Mouse (Mus musculus): ENCODE measurements around the gene Acbd6. TPM values are rescaled to one million over a fixed set of nuclear protein-coding genes. Genes with fewer than 3 reads are reported as not detected.

Acbd6 gene
- polyA plus RNA-seq, 1 experiment from 2014 or later = 84.3 TPM

GRCm38 (mm10) chr1:155608524-155608923 lies 50.6 kb downstream of the Acbd6 start:
- Histone ChIP-seq H3K9ac (no peak overlapping the region), H3K36me3 (ENCODE audit: poor library complexity, severe bottlenecking) (no peaks in the 10 kb centered on the region), H3K27me3 (no peaks in the 10 kb centered on the region), H3K9me3 (replicated peaks) (no peaks in the 10 kb centered on the region), H3K4me1 (peaks cover 21% of the 10 kb centered on the region), H3K4me3 (no peak overlapping the region), H3K4me2 (no peak overlapping the region), H3K27ac (no peak overlapping the region)
- WGBS = 69% methylated on average over 4 of the region's 4 CpGs
- no peak for ATAC-seq

DNA sequence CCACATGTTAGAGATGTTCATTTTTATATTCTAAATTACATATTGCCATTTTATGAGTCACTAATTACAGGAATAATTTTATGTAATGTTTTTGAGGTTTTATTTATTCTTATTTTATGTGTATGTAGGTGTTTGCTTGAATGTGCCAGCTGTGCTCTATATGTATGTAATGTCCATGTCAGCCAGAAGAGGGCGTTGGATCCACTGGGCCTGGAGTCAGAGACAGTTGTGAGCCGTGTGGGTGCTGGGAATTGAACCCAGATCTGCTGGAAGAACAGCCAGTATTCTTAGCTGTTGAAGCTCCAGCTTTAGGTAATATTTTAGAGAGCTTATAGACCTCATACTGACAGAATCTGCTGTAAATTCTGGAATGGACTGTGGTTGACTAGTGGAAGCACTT lies 56.5 kb downstream of the Acbd6 start:
- Histone ChIP-seq H3K27me3 (no peaks in the 10 kb centered on the region), H3K4me2 (no peak overlapping the region), H3K36me3 (ENCODE audit: poor library complexity, severe bottlenecking) (no peaks in the 10 kb centered on the region), H3K9ac (no peak overlapping the region), H3K4me1 (no peaks in the 10 kb centered on the region), H3K27ac (no peak overlapping the region), H3K9me3 (replicated peaks) (no peaks in the 10 kb centered on the region), H3K4me3 (no peak overlapping the region)
- 56% methylated on average over 2 of the region's 2 CpGs for WGBS
- ATAC-seq = no peak

GRCm38 (mm10) chr1:155621075-155621474 lies 63.2 kb downstream of the Acbd6 start:
- Histone ChIP-seq H3K9ac (no peak overlapping the region), H3K36me3 (ENCODE audit: poor library complexity, severe bottlenecking) (peaks cover 10% of the 10 kb centered on the region), H3K9me3 (replicated peaks) (no peaks in the 10 kb centered on the region), H3K27ac (no peak overlapping the region), H3K27me3 (no peaks in the 10 kb centered on the region), H3K4me2 (no peak overlapping the region), H3K4me1 (no peaks in the 10 kb centered on the region), H3K4me3 (no peak overlapping the region)
- WGBS = 79% methylated on average over 6 of the region's 6 CpGs
- no peak for ATAC-seq

GRCm38 (mm10) chr1:155623192-155623591 lies 65.3 kb downstream of the Acbd6 start:
- ATAC-seq = no peak
- WGBS = 93% methylated on average over 8 of the region's 8 CpGs
- H3K9ac ChIP-seq = no peak overlapping the region
- H3K4me3 ChIP-seq = no peak overlapping the region
- H3K4me2 ChIP-seq = no peak overlapping the region
- H3K4me1 ChIP-seq = no peaks in the 10 kb centered on the region
- H3K9me3 ChIP-seq (replicated peaks) = no peaks in the 10 kb centered on the region
- peaks cover 10% of the 10 kb centered on the region for H3K36me3 ChIP-seq (ENCODE audit: poor library complexity, severe bottlenecking)
- no peaks in the 10 kb centered on the region for H3K27me3 ChIP-seq
- H3K27ac ChIP-seq = no peak overlapping the region

DNA sequence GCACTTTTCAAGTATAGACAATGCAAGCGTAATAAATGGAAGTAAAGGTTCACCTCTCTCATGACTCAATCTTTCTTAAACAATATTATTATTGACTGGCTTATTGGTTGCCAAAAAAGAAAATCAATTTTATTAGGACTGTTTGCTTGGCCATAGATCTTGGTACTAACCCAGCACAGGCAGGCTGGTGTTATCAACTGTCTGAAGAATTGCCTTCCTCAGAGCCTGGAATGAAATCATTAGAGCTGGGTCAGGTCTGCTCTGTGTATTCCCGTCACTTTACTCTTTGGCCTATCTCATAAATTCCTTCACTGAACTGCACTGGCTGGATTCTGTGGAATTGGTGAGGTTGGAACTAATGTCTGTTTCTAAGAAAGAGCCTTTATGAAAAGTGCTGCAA lies 69.8 kb downstream of the Acbd6 start:
- ATAC-seq = no peak
- no peak overlapping the region for H3K27ac ChIP-seq
- H3K4me2 ChIP-seq = no peak overlapping the region
- no peaks in the 10 kb centered on the region for H3K27me3 ChIP-seq
- H3K9me3 ChIP-seq (replicated peaks) = no peaks in the 10 kb centered on the region
- 93% methylated on average over 2 of the region's 2 CpGs for WGBS
- peaks cover 10% of the 10 kb centered on the region for H3K36me3 ChIP-seq (ENCODE audit: poor library complexity, severe bottlenecking)
- no peak overlapping the region for H3K4me3 ChIP-seq
- H3K9ac ChIP-seq = no peak overlapping the region
- H3K4me1 ChIP-seq = no peaks in the 10 kb centered on the region

GRCm38 (mm10) chr1:155636648-155637047 lies 78.7 kb downstream of the Acbd6 start:
- WGBS = 87% methylated on average over 7 of the region's 7 CpGs

DNA sequence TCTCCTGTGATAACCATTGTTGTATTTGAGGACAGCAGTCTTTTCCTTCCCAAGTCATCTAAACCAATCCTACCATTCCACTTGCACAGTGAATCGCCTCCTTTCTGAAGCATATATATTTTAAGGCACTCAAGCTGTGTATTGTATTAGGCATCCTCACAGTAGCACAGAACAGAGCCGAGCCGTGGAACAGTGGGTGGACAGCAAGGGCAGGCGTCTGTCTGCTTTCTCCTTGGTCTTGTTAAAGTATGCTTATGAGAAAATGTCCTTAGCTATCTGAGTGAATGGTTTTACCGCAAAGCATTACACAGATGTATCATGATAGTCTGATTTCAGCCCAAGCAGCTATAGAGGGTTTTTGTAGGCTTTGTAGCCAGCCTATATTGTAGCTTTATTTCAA lies 87.9 kb downstream of the Acbd6 start:
- Histone ChIP-seq H3K27me3 (no peaks in the 10 kb centered on the region), H3K4me2 (no peak overlapping the region), H3K4me3 (no peak overlapping the region), H3K4me1 (peaks cover 16% of the 10 kb centered on the region), H3K9me3 (replicated peaks) (no peaks in the 10 kb centered on the region), H3K36me3 (ENCODE audit: poor library complexity, severe bottlenecking) (no peaks in the 10 kb centered on the region), H3K27ac (no peak overlapping the region), H3K9ac (no peak overlapping the region)
- ATAC-seq = no peak
- 75% methylated on average over 5 of the region's 5 CpGs for WGBS

More at GRCm38 (mm10) chr1:155636648-155637047, 78.7 kb downstream of the Acbd6 start:
- H3K4me2 ChIP-seq = no peak overlapping the region
- H3K9me3 ChIP-seq (replicated peaks) = no peaks in the 10 kb centered on the region
- H3K36me3 ChIP-seq (ENCODE audit: poor library complexity, severe bottlenecking) = no peaks in the 10 kb centered on the region
- H3K4me1 ChIP-seq = no peaks in the 10 kb centered on the region
- ATAC-seq = no peak
- no peaks in the 10 kb centered on the region for H3K27me3 ChIP-seq
- no peak overlapping the region for H3K4me3 ChIP-seq
- no peak overlapping the region for H3K27ac ChIP-seq
- no peak overlapping the region for H3K9ac ChIP-seq

DNA sequence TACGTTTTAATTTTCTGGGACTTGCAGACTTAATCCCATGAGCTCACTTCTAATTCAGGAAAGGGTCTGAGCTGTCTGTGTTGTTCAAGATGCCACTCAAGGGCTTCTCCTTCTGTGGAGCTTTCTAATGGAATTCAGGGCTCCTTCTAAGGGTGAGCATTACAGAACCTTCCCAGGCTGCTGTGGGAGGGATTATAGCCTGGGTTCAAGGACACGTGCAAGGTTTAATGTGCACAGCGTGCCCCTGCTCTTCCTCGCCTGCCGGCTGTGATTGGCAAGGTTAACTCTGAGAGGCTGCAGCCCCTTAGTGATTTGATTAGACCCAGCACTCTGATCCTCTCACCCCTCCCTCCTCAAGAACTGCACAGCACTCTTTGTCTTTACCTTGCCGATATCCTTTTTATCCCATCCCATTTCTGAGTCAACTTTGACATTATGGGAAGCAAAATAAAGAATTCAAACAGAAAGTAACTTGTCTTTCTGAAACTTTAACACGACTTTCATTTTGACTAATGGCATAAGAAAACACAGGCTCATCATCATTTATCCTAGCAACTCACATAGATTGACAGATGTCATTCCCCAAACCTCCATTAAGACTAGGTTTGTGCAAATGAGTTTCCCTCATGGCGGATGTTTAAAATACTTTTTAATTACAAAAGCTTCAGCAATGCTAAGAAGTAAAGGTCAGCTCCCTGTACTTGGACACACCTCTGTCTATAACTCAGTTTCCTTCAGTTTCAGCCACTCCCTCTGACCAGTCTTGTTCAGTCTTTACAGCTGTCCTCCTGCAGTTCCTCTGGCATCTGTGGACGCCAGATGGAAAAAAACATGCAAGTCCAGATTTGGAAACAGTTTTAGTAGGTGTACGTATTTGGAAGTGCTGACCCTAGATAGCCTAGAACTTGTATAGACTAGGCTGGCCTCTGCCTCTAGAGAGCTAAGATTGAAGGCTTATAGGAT lies 88.7 kb downstream of the Acbd6 start:
- peak; percentile 45; the same call in 1 of the 2 replicates for ATAC-seq
- H3K4me3 ChIP-seq = no peak overlapping the region
- H3K9ac ChIP-seq = no peak overlapping the region
- H3K9me3 ChIP-seq (replicated peaks) = no peaks in the 10 kb centered on the region
- no peaks in the 10 kb centered on the region for H3K36me3 ChIP-seq (ENCODE audit: poor library complexity, severe bottlenecking)
- H3K27me3 ChIP-seq = no peaks in the 10 kb centered on the region
- WGBS = 36% methylated on average over 10 of the region's 10 CpGs
- H3K4me2 ChIP-seq = no peak overlapping the region
- no peak overlapping the region for H3K27ac ChIP-seq
- peaks cover 19% of the 10 kb centered on the region for H3K4me1 ChIP-seq

DNA sequence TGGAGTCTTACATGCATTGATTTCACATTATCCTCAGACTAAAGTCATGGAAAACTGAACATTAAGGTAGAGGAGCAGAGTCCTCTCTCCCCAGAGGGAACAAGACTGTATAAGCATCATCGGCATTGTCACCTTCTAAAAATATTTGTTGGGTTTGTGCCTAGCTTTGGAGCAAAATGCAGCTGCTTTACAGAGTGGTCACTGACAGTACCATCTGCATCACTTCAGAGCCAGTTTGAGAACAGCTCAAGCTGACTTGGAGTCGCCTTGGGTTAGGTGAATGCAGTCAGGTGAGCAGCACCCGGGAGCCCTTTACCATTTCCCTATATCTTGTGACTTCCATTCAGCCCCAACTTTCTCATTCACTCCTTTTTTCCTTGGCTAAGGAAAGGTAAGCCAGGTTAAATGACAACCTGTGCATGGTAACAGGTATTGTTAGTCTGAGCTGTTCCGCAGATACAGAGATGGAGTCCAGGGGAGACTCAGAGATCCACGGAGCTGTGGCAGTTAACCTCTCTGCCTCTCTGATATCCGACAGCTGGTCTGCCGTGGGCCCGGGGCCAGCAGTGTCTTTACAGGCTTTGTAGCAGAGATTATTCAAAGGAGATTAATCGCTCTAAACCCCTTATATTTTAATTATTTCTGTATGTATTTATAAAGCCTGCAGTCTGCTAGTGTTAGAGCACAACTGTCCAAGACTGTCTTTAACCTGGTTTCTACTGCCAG lies 92.4 kb downstream of the Acbd6 start:
- Histone ChIP-seq H3K36me3 (ENCODE audit: poor library complexity, severe bottlenecking) (no peaks in the 10 kb centered on the region), H3K4me1 (peaks cover 19% of the 10 kb centered on the region), H3K4me3 (no peak overlapping the region), H3K4me2 (no peak overlapping the region), H3K27me3 (no peaks in the 10 kb centered on the region), H3K9ac (no peak overlapping the region), H3K27ac (no peak overlapping the region), H3K9me3 (replicated peaks) (no peaks in the 10 kb centered on the region)
- 63% methylated on average over 9 of the region's 9 CpGs for WGBS
- no peak for ATAC-seq

DNA sequence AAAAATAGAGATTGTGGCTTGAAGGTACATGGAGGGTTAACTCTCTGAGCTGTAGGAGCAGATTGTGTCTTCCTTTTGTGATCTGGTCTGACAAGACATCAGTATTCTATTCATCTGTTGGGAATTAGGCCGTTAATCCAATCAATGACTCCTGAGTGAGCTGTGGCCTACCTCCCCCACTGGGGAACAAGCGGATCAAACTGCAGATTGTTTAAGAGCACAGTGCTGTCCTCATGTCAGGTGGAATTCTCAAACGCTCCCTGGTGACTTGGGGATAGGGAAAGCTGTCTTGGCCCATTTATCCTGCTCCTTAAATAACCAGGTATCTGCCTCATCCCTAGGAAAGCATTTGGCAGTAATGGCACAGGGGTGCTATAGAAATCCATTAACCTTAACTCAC lies 97.0 kb downstream of the Acbd6 start:
- Histone ChIP-seq H3K4me1 (peaks cover 8% of the 10 kb centered on the region; the same call in 1 of the 2 replicates), H3K4me2 (no peak overlapping the region), H3K36me3 (ENCODE audit: poor library complexity, severe bottlenecking) (no peaks in the 10 kb centered on the region), H3K4me3 (no peak overlapping the region), H3K9me3 (replicated peaks) (no peaks in the 10 kb centered on the region), H3K9ac (no peak overlapping the region), H3K27me3 (no peaks in the 10 kb centered on the region), H3K27ac (no peak overlapping the region)
- ATAC-seq = no peak
- WGBS = 10% methylated on average over 3 of the region's 3 CpGs

DNA sequence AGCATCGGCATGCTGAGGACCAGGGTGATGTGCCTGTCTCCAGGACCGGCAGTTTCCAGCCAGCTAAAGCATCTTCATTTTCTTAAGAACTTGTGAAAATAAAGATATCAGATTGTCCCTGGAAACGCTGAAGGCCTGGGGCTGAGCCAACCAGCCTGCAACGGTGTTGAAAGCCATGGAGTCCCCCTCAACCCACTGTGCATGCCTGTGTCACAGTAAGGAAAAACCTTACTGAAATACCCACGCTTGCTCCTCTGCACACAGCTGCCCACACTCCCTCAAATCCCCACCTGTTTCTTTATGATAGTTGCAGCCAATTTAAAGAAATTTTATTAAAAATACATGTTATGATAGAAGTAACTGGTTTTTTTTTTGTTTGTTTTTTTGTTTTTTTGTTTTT lies 98.4 kb downstream of the Acbd6 start:
- Histone ChIP-seq H3K27ac (no peak overlapping the region), H3K27me3 (no peaks in the 10 kb centered on the region)
- 67% methylated on average over 5 of the region's 5 CpGs for WGBS

GRCm38 (mm10) chr1:155663994-155664393 lies 106.1 kb downstream of the Acbd6 start:
- H3K4me2 ChIP-seq = no peak overlapping the region
- H3K27ac ChIP-seq = no peak overlapping the region
- ATAC-seq = no peak
- H3K27me3 ChIP-seq = no peaks in the 10 kb centered on the region
- H3K36me3 ChIP-seq (ENCODE audit: poor library complexity, severe bottlenecking) = no peaks in the 10 kb centered on the region
- no peaks in the 10 kb centered on the region for H3K9me3 ChIP-seq (replicated peaks)
- no peak overlapping the region for H3K9ac ChIP-seq
- no peak overlapping the region for H3K4me3 ChIP-seq
- no peaks in the 10 kb centered on the region for H3K4me1 ChIP-seq
- 92% methylated on average over 5 of the region's 5 CpGs for WGBS

More for the DNA sequence above, 98.4 kb downstream of the Acbd6 start:
- H3K9me3 ChIP-seq (replicated peaks) = no peaks in the 10 kb centered on the region
- H3K4me3 ChIP-seq = no peak overlapping the region
- H3K4me1 ChIP-seq = no peaks in the 10 kb centered on the region
- no peak overlapping the region for H3K4me2 ChIP-seq
- H3K9ac ChIP-seq = no peak overlapping the region
- no peak for ATAC-seq
- H3K36me3 ChIP-seq (ENCODE audit: poor library complexity, severe bottlenecking) = no peaks in the 10 kb centered on the region
